Mouse (Mus musculus): ENCODE measurements around the gene Il2rb.
A peak's percentile ranks its signal among the peaks of the same experiment; 100 is the strongest.

The Il2rb gene

DNA sequence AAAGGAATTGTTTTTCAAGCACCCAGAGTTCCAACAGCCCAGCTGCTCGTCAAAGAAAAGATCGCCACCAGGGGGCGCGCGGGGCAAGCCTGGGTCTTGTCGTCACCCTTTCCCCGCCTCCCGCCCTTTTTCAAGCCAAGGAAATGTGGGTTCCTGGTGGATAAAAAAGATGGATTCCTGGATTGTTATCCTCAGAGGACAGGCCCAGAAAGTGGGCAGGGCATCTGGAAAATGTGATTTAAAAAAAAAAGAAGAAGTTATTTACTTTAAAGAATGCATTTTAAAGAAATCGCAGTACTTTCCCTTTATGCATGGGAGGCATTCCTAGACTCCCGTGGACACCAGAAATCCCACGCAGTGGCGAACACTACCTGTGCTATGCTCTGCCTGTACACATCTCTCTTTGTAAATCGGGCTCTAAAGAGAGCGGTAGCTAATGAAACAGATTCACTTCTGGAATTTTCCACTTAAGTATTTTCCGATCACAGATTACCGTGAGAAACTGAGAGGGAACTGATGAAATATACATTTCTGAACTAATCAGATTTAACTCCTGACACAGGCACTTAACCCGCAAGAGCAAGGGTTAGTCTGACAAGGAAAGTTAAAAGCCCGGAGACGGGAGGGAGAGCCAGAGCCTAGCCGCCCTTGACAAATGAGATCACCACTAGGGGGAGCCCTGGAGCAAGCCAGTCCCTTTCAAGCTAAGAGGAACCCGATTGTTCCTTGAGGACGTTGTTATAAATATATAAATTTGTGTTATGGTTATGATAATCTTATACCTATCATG is 47.1 kb downstream of the Il2rb start:
- peak; percentile 86 for DNase-seq (ENCODE audit: low read depth)

DNA sequence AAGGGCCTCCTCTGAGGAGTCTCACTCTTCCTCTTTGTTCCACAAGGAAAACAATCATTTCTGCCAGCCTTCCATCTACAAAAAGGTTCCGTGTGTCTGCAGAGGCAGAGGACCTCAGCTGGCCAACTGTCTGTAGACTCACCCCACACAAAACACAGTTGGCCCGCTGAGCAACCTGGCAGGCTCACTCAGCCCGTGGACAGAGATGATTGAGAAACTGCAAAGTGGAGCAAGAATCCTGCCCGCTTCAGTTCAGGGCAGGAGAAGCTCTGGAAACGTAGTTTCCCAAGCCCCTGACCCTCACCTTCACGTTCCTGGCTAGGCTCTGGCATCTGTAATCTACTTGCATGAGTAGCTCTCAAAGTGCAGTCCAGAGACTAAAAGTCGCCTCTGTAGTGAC is 48.0 kb downstream of the Il2rb start:
- DNase-seq (ENCODE audit: low read depth): no peak

DNA sequence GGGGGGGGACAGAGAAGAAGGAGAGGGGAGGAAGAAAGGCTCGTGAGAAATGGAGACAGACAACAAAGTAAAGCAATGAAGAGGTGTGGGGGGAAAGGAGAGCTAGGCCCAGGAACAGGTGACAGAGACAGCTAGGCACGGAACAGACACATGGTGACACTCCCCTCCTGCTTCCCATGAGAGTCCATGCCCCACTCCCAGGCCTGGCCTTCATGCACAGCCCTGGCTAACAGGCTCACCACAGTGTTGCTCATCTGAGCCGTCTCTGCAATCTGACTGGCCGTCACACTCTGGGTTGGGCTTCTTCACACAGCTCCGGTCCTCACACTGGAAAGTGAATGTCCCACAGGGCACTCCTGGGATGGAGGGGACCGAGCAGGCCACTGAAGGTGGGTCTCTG is 51.2 kb downstream of the Il2rb start:
- no peak for DNase-seq (ENCODE audit: low read depth)

DNA sequence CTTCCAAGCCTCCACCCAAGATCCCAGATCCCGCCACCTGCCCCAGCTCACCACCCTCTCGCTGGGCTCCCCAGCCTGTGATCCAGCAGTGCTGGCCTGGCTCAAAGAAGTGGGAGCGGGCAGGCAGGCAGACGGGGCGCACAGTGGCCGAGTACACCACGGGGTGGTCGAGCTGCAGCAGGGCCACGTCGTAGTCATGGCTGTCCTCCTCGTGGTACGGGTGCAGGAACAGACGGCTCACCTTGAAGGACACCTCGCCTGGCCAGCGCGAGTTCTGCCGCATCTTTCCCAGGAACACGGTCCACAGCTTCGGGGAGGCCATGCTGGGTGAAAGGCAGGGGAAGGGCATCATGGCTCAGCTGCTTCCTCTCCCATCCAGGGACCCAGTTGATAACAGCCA is 52.8 kb downstream of the Il2rb start:
- DNase-seq (ENCODE audit: low read depth): no peak

DNA sequence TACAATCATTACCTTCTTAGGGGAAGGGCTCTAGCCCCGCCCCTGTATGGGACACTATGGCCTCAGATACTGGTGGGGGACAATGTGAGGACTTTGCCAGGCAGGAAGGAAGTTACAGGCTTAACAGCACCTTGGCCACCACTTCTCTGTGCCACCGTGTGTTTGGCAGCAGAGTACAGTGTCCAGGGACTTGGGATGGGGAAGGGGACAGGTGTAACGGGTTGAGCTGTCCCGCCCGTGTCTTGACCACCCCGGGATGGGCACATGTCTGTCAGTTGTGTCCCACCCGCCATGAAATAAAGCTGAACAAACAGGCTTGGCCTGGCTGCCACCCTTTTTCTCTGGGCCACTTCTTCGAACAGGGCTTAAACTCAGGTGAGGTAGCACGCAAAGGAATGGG is 56.1 kb downstream of the Il2rb start:
- no peak for DNase-seq (ENCODE audit: low read depth)

DNA sequence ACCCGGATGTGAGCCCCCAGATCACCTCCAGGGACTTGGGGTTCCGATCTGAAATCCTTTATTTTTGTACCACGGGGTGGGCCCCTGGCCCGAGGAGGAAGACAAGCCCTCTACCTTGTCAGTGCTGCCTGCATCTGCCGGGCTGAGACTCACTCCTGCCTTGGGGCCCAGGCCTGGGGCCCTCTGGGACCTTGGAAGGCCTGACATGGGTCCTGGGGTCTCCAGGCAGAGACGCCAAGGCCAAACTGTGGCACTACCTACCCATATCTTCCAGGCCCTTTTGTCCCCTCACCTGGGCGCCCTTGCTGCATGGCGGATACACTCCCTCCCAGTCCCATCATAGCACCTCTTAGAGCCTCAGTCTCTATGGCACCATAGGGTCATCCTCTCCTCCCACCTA is 56.6 kb downstream of the Il2rb start:
- DNase-seq (ENCODE audit: low read depth): no peak

DNA sequence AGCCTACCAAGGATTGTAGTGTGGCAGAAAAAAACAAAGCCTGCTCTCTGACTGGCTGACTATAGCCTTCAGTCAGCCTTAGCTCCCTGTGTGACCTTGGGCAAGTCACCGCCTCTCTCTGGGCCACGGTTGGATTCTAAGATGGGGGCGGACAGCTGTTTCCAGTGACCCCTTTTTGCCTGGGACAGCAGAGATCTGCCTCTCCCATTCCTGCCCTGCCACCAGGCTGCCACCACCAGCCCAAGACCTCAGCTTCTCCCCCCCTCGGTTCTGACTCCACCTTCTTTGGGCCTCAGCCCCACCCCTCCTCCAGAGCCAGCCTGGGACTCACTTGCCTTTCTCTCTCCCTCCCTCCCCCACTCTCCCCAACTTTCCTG is 57.1 kb downstream of the Il2rb start:
- no peak for DNase-seq (ENCODE audit: low read depth)

DNA sequence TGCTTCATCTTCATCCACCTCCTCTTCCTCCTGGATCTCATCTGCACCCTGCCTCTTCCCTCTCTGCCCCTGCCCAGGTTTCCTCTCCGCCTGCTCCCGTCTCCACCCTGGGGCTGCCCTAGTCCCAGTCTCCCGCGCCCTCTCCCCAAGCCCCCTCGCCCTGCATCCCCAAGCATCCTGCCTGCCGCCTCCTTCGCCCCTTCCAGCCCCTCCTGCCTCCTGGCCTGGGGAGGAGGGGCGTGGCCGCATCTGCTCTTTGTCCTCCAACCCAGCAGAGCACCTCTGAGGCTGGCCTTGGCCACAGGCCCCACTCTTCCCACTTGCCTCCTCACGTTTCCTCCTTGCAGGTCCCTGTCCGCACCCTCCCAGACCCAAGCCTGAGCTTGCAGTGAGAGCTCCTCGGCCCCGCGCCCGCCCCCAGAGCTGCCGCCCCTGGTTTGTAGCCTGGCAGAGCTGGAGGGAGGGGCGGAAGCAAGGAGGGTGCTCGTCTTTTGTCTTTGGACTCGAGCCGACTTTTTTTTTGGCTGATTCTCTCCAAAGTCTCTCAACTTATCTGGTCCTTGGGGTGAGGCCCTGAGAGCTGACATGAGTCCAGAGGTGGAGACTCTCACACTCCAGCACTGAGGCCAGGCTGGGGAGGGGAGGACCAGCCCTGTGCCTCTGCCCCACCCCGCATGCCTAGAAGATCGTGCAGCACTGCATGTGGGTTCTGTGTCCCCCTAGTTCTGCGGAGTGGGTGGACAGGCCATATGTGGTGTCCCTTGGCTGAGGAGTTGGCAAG is 57.6 kb downstream of the Il2rb start:
- DNase-seq (ENCODE audit: low read depth): no peak

DNA sequence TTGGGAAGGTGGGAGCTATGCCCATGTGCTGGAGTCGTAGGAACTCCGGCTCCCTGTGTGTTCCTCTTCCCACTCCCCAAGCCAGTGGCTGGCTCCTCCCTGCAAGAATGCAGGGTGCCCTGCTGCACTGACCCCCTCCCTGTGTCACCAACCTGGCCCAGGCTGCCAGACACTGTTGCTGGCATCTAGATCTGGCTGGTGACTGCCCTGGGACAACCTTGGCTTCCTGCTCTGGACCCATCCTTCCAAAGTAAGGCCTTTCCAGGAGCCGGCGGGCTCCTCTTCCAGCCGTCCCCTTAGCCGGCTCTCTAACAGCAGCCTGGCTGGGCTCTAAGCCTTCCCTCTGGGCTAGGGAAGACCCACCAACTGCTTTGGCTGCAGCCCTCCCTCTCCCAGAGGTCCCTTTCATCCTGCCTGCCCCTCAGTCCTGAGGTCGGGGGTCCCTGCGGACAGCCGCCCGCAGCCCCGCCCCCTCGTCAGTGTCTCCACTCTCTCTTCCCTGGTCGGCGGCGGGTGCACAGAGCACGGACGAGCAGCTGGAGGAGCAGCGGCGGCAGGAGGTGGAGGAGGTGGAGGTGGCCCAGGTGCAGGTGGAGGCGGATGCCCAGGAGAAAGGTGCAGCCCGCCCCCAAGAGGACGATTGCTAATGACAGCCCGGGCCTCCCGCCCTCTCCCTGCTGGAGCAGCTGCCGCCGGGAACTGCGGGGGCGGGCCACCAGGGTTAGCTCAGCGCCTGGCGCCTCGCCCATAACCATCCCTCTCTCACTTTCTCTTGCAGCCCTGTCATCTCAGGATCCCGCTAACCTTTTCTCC is 58.5 kb downstream of the Il2rb start:
- no peak for DNase-seq (ENCODE audit: low read depth)

DNA sequence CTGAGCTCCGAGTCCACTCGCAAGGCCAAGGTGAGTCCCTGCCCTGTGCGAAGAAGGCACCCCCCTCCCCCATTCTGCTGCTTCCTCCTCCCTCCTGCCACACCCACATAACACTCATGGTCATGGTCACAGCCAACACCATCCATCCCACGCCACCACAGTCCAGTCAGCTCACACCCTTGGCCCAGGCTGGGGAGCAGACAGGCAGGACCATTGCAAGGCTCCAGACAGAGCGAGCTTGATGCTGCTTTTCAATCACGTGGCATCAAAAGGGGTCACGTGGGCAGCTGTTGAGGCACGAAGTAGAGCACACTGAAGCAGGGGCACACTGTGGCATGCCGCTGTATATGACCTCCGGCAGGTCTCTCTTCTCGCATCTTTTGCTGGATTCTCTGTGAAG is 59.4 kb downstream of the Il2rb start:
- DNase-seq (ENCODE audit: low read depth): no peak

DNA sequence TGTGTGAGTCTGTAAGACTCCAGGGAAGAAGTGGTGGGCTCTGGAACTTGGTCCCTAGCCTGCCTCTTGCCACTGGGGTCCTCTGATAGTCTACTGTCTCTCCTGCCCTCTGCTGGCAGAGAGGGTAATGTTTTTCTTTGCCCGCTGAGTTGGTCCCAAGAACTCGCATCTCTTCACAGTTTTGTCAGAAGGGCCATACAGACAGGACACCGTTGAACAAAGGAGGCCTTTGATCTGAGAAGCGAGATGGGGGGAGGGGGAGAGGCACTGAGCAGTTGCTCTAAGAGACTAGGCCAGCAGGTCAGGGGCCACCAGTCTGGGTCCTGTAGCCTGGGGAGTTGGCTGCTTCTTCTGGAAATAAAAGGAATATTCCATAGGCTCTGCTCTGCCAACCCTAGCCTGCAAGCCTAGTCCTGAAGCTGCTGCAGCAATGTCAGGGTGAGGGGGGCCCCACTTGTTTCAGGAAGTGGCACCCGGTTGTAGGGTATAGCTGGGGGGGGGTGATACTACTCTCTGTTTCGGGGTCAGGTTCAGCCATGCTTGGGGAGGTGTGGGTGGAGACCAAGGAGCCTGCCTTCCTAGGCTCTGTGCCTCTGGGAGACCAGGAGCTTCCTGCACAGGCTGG is 60.1 kb downstream of the Il2rb start:
- no peak for DNase-seq (ENCODE audit: low read depth)

DNA sequence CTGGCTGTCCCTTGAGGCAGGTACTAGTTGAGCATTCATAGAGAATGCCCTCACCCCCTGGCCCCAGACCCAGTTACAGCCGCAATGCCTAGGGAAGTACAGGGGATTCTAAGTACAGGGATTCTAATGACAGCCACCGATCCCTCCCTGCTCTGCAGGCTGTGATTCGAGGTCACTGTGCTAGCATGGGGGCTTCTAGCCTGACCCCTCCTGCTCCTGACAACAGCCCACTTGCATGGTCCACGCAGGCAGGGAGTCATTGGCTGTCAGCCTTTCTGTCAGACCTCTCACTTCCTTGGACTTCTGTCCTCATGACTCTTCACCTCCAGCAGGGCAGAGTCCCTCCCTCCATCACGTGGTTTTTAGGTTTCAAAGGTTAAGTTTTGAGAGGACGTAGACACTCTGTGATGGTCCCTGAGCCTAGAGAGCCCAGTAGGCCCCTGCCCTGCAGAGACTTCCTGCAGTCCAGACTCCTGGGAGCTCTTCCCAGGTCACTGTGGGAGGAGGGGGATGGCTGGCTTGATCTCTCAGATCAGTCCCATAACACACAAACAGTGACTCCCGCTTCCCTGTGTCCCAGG is 63.4 kb downstream of the Il2rb start:
- DNase-seq (ENCODE audit: low read depth): no peak

DNA sequence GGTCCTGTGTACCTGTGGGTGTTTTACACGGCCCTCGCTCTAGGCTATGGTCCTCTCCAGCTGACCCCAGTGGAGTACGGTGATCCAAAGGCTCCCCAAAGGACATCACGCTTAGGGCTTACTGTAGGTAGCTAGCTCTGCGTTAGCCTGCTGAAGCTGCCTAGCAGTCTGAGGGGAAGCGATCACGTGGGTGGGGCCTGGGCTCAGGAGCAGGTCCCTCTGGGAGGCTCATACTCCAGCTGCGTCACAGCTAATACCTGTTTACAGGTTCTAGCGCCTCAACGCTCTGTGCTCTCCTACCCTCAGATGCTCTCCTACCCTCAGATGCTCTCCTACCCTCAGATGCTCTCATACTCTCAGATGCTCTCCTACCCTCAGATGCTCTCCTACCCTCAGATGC is 64.2 kb downstream of the Il2rb start:
- DNase-seq (ENCODE audit: low read depth): no peak

DNA sequence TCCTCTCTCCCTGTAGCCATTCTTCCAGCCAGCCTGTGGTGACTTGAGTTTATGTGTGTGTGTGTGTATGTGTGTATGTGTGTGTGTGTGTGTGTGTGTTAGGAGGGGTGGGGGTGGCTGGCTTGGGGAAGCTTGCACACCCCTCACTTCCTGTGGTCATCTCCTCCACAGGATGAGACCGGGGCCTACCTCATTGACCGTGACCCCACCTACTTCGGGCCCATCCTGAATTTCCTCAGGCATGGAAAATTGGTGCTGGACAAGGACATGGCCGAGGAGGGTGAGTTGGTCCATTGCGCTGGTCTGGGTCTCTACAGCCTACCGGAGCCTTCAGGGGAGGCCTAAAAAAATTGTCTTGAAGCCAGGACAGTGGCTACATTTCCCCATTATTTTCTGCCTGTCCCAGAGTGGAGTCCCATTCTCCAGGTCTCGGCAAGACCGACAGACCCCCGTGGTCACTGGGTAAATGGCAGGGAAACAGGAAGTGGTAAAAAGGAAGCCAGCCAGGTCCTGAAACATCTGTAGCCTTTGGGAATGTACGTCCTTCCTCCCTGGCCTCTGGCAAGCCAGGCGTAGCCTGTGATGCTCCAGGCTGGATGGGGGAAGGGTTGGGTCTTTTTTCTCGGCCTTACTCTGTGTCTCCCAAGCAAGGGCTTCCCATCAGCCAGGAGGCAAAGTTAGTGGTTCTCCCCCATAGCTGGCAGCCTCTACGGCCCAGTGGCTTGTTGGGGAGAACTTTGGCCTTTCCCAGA is 65.0 kb downstream of the Il2rb start:
- no peak for DNase-seq (ENCODE audit: low read depth)

Data from c-Kit-positive CD71-positive TER-119-negative erythroid progenitor cells, embryonic 14.5 days (primary cell).